Mouse (Mus musculus) ZHBTc4 (cell line): ENCODE data around the gene Tpk1.

Experiments
- DNase-seq: peaks from one replicate; pipeline ENCODE4 v3.0.0-alpha.2; 2011; ENCODE audit warnings: low read depth, low spot score

Tpk1 gene

DNA sequence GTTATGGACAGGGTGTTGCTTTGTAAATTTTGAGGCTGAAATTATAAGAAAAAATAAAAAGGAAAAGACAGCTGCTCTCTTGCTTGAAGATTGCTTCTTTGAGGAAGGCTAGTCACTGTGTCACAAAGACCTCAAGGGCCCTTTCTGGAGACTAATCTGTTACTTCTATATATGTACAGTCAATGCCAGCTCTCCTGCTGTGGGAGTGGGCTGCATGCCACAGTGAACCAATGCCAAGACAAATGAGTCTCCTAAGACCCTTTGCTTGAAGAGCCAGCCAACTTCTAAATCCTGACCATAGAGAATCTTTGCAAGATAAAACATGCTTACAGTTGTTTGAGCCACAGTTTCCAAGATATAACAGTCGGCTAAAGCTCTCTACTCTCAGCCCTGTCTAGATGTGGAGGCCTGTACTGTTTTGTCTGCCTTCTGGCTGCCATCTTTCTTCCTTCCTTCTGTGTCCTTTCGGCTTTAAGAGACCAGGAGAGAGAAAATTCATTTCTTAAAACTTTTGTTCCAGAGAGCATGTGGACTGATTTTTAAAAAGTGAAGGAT, 230.0 kb downstream of the Tpk1 start:
- DNase-seq: no peak

DNA sequence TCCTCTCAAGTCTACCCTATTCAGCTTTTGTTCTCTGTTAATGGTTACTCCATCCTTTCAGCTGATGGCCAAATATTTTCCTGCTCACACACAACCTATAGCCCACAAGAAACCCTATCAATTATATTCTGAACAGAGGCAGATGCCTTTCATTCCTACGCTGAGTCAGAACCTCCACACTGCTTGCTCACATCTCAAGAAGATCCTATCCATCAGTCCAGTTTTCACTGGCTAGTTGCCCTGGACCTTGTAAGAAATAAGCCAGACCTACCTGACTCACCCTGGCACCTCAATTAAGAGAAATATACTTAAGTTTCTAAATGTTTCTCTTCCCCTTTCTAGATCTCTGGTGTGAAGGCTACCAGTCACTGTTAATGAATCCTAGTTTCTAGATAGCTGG, 231.7 kb downstream of the Tpk1 start:
- DNase-seq: no peak

DNA sequence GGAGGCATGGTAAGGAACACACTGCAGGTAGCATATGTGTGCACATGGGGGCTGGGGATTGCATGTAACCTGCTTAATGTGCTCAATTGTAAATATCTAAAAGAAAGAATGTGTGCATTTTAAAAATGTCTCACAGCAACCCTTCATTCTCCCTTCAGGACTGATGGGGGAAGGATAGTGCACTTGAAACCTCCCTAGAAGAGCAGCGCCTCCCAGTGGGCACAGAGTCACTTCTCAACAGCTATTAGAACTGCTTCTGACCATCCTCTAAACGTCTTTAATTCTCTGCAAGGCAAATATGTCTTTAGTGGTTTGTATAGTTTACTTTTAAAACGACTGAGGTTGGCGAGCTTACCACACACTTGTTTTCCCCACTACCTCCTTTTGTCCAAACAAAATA, 241.1 kb downstream of the Tpk1 start:
- DNase-seq: no peak

DNA sequence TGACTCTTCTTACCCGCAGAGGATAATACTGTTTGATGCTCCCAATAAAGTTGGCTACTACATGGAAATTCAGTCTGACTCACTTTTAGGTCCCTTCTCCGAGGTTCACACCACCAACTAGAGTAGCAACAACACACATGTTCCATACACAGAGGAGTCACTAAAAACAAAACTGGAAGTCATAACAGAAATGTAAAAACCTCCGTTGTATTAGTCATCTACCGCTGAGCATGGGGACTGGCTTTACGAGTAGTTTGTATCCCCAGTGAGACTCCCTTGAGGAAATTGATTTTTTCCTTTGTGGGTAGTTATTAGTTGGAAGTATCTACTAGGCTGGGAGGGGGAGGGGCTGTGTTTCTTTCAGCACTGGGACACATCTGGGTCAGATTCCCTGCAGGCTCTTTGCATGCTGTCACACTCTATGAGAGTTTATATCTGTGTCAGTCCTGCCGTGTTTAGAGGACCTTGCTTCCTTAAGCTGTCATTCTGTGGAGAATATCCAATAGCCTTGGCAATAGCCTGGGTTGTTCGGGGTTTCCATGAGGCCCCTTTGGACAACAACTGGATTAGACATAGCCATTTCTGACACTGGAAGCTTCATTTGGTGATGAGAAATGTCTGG, 245.6 kb downstream of the Tpk1 start:
- no peak for DNase-seq

DNA sequence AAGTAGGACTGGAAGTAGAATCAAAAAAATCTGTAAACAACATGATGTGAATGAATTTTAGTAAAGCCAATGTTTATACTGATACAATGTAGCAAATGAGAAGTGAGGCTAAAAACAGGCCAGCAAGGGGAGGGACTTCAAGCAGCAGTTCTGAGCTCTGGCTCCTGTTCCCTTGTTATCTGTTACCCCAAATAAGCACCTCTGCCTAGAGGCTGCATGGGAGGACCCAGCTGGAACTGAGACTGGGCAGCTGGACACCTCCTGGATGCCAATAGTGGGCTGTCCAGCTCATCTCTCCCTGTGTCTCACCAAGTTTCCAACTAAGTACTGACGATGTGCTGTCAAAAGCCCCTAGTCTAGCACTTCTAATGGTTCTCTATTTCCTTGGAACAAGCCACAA, 257.1 kb downstream of the Tpk1 start:
- no peak for DNase-seq

DNA sequence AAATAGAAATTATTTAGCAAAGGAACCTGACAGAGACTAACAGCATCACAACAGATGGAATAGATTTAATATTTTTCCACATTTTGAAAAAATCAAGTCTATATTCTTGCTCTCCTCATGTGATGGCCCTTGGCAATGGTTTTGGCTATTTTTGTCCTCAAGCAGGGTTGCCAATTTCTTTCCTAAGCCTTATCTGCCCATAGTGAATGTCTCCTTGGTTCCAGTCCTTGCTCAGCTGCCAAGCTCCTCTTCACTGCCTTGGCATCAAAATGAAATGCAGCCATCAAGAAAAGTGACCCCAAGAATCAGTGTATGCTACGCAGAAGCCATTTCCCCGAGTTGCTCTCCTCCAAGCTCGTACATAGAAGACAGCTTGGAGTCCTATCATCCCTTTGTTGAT, 263.0 kb downstream of the Tpk1 start:
- DNase-seq: no peak

DNA sequence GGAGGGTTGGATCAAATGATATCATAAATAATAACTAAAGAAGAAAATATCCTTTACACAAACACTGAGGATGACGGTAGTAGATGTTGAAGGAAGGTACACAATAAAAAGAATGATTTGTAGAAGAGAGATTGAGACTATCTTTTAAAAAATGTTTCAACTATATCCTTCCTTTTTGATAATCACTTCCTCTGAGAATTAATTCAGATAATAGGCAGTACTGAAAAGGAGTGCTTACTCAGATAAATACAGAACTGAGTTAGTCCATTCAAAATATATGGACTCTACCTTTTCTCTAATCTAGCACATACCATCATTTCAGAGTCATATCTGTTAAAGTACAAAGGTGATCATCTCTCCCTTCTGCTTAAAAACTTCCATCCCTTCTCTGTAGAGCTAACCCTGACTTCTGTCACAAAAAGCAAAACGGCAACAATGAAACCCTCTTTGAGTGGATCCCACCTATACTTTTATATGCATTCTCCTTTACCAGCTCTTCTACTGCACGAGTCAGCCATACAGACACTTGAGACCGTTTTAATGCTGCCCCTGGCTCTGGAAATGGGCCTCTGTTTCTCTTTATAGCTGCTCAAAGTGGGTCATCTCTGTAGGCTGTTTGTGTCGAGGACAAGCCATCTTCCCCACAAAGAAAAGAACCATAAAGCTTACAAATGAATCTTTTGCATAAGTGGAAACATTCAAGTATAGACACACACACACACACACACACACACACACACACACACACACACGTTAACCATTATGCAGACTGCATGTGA, 263.7 kb downstream of the Tpk1 start:
- DNase-seq: no peak

DNA sequence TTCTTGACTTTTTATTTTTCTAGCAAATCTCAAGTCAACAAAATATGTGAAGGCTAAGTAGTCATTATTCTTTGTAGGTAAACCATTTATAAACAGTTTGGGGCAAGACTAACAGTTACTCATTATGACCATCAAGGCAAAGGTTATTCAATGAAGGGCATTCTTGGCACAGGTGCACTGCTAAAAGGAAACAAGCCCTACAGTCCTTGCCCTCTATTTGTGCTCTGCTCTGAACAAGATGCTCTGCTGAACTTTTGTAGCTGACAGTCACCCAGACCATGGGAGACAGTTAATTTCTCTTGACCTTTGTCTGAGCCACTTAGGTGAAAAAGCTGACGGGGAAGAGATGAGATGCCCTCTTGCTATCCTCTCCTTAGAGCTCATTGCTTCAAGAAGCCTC, 269.7 kb downstream of the Tpk1 start:
- no peak for DNase-seq

DNA sequence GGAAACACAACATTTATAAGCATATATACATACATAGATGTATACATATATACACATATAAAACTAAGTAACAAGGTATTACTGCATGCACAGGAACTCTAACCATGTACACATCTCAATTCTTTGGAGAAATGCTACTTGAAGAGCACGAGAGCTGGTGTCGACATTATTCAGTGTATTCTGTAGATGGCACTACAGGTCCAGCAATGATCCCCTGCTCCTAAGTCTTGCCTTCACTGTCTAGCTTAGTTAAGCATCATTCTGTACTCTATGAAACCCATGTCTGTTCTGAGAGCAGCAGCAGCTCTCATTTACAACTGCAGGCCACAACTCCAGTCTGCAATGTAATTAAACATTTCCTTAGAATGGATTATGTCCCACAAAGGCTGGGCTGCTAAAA, 270.5 kb downstream of the Tpk1 start:
- no peak for DNase-seq

DNA sequence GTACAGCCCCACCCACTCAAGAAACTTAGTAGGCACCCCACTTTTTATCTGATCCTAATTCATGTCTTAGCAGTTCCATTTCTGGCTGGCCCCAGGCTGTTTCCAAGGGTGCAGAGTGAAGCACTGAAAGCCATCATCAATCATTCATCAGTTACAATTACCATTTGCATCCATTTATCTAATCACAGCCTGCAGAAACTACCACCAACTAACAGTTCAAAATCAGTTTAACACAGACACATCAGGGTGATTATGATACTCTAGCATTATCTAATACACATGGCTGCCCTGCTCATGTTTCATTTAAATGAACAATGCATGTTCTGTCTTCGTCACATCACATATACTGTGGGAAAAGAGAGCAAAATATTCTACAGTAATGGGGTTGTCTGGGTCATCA, 274.7 kb downstream of the Tpk1 start:
- DNase-seq: no peak

DNA sequence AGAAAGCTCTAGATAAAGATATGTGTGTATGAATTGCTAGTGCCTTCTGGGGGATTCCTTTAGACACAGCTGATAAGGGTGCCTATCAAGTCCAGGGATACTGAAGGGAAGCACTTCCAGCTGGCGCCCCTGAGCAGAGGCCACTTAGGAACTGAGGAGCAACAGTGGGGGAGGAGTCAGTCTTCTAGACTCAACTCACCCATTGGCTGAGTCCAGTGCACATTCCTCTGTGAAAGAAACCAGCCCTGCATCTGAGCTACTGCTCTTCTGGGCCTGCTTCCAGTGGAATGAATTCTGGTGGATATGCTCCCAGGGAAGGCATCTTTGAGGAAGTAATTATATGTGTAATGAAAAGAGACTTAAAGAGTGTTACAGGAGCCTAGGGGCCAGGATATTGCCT, 278.8 kb downstream of the Tpk1 start:
- no peak for DNase-seq

DNA sequence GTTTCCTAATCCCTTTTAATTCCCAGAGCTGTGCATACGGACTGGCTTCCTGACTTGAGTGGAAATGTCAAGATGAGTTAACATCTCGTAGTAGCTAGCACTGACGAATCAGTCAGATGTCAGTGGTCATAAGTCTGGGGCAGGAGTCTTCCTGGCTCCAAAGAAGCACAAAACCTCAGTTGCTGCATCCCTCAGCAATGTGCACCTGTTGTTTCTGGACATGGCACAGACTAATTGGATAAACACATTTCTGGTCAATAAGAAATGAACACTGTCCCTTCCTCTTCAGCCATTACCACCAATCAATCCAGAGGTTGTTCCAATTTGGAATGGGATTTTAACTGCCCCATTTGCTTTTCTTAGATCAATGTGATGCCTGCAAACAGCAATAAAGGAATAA, 281.2 kb downstream of the Tpk1 start:
- no peak for DNase-seq

DNA sequence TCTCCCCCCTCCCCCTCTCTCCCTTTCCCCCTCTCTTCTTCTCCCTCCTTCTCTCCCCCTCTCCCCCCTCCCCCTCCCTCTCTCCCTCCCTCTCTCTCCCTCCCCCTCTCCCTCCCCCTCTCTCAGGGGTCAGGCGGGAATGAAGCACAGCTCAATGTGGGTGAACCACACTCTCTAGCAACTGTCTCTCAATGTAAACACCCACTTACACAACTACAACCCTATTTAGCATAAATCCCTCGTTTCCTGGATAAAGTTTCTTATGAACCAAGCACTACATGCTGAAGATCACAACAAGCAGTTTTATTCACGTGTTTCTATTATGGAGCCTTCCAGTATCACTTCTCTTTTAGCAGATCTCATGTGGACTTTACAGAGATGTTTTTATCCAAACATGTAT, 281.8 kb downstream of the Tpk1 start:
- no peak for DNase-seq

DNA sequence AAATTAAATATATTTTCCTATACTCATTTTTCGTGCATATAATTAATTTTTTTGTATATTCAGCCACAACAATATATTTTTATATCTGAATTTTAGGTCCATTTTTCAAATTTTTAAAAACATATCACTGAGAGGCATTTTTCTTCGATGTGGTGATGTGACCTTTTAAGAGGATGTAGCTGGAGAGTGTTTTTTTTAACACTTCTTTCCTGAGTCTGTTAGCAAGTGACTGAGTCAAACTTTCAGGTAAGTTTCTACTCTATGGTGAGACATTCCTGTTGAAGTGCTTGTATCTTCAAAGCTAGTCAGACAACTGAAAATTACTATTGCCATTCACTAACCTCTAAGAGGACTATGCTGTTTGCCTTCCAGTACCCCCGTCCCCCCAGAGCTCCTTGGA, 283.3 kb downstream of the Tpk1 start:
- no peak for DNase-seq

DNA sequence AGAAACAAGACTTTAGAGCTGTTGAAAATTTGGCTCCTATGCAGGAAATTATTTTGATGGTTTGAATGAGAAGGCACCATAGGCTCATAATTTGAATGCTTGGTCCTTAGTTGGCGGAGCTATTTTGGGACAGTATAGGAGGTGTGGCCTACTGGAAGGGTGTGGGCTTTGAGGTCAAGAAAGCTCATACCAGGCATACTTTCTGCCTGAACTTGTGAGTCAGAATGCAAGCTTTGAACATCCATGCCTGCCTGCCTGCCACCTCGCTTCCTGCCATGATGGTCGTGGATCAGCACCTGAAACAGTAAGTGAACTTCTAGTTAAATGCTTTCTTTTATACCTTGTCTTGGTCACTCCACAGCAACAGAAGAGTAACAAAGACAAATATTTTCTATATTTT, 283.8 kb downstream of the Tpk1 start:
- DNase-seq: peak; percentile 58

DNA sequence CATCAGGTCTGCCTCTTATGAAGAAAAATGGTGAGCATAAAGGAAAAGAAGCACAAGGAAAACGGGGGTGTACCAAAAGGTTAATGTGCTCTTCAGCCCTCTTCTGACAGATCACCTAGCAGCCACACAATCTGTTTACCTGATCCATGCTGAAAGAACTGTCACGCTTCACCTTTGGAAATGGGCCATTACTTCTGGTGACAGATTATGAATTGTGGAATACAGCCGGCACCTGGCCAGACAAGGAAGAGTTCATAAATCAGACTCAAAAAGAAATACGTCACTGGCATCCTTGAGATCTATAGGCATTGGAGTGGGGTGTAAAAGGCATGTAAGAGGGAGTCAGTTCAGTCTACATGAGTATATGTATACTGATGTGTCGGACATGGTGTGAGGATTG, 292.9 kb downstream of the Tpk1 start:
- DNase-seq: no peak

DNA sequence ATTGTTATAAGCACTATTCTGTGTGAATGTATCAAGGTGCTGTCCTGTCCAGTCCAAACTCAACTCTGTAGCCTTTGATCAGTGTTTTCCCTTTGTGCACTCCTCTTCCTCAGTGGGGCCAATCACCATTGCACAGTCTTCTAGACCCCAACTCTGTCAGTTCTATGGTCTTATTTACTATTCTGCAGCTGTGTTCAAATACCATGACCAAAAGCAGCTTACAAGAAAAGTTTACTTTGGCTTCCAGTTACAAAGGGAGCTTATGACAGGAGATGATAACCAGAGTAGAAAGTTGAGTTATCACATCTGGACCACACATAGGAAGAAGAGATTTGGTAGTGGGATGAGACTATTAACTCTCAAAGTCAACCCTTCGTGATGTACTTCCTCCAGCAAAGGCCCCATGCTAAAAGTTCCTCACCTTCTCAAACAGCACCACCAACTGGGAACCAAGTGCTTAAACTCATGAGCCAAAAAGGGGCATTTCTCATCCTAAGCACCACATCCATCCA, 298.6 kb downstream of the Tpk1 start:
- DNase-seq: no peak

DNA sequence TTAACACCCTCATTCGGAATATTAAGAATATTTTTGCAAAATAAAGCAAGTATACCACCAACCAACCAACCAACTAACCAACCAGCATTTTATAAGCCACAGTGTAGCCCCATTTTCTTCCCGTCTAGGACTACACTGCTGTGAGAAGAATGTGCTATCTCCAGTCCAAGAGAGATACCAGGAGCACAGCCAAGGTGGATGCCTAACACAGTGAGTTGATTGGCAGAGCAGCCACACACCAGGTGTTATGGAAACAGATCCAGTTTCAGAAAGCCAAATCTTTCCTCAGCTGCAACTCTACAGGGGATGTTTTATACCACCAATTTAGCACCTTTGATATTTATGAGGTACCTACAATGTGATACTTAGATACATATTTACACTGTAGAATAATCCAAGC, 299.1 kb downstream of the Tpk1 start:
- DNase-seq: no peak

DNA sequence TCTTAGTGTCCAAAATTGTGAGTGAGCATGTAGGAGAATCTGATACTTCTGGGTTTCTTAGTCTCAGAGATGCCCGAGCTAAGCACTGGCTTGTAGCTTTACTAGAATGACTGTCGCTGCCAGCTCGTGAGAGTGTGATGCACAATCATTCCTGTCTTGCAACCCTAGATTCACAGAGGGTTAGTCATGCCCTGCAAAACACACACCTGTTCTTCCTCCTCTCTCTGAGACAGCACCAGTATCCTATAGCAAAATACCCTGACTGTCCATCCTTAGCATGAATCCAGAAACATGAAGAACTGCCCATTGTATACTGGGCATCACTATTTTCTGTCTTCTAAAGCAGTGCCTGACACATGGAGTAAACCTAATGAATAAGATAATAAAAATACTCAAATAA, 302.2 kb downstream of the Tpk1 start:
- no peak for DNase-seq

DNA sequence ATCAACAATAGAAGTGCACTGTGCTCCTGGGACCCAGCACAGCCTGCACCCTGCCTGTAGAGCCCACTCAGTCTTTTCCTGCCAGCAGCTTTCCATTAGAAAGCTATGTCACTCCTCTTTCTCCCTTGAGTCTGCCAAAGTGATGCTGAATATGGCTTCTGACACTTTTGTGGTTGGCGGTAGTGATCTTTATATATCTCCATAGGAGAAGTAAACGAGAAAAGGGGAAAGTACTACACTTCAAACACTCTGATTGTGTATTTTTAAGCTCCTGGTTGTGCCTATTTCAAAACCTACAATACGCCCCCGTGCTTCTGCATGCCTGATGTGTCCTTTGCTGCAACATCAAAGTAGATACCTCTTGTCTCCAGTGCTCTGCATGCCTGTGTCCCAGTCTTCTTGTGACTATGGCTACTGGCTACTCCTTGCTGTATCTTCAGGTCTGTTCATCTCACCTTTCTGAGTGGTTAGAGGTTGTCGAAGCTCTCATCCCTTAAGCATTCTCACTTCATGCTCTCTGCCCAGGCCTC, 302.7 kb downstream of the Tpk1 start:
- no peak for DNase-seq

DNA sequence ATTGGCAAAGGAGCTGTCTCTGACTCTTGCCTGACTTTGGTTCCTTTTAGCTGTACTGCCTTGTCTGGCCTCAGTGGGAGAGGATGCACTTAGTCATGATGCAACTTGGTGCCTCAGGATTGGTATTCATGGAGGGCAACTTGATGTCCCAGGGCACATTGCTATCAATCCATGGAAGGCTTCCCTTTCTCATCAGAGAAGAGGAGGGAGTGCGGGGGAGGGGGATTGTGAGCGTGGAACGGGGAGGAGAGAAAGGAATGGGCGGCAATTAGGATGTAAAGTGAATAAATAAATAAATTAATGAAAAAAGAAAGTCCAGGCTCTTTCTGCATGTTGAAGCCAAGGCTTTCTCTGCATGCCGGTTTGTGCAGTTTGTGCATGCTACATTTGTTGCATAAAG, 304.8 kb downstream of the Tpk1 start:
- peak; percentile 3 for DNase-seq

DNA sequence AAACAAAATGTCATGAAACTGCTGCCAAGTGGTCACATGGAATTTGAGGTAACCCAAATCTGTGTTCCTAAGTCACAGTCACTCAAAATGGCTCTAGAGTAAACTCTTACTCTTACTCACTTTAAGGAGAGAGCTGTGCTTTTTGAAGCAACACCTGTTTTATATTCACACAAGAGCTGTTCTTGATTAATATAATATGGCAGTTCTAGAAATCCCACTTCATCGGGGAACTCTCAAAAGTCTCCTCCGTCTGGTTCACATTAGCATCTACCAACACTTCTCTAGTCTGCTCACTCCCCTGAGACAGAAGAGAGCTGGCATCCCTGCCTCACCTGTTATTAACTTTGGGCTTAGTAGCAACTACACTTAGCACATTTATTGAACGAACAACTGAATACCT, 305.9 kb downstream of the Tpk1 start:
- DNase-seq: no peak
